Mouse (Mus musculus): Measurements from ENCODE around the gene Polr3f. TPM values are rescaled to one million over a fixed set of nuclear protein-coding genes. Genes with fewer than 3 reads are reported as not detected.
A peak's percentile ranks its signal among the peaks of the same experiment; 100 is the strongest.

Gene Polr3f
- 10 to 100 TPM; 11.4 to 12.0 TPM for total RNA-seq (2021)

DNA sequence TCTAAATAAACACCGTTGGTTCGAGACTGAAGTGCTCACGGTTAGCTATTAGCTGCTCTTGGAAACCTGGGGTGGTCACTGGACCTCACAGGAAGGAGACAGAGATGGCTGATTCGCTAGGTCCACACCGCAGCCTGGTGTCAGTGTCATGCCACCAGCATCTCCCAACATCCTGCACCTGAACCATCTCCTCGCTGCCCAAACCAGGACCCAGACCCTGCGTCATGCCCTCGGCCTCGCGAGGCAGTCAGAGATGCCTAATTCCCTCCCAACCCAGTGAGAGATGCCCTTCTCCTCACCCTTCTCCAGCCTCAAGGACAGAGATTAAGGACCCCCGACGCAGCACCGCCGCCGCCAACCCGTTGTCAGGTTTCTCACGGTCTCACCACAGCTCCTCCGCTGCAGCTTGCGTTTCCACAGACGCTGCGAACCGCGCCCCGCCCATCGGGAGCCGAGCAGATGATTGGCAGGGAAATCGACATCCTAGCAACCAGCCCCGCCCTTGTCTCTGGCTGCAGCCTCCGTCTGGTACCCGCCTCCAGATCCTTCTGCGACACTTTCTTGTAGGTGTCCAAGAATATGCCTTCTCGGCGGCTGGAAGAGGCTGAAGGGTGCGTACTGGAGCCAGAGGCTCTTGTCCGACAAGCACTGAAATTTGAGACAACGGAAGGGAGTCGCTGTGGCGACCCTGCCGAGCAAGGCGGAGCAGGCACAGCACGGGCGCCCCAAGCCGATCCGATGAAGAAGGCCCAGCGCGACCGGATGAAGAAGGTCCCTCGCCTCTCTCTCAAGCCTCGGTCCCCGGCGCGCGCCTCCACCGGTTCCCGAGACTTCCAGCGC is at the start of gene Polr3f, which contains the start of gene Dzank1:
Gene Polr3f, plus strand, starts transcription at position 738 of the 840 bp plus-strand sequence.
Gene Dzank1, minus strand, starts transcription at position 434 of the 840 bp plus-strand sequence.
- intact Hi-C loops (cut with DNase I) = loop anchor here (2.0 to 5.0 kb wide), 2 partner anchors 30 to 65 kb away; partner anchors contain the start of genes Sec23b and Smim26
- DNase-seq = peak; percentile 95 to 98

DNA sequence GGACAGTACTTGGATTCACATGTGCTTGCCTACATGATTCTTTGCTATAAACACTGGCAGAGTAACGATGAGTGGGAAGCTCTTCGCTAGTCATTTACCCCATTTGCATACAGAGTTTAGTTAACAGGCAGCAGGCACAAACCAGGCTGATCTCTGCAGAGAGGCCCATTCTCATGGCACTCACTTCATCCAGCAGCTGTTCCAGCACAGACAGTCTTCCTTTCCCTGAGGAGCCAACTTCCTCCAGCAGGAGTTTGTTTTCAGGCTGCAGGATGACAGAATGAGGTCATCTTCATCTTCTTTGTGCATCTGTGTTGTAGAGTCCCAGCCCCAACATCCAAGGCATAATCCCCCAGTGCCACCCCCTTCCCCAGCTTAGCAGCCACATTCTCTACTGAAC is 48.1 kb upstream of the Polr3f start:
- peak in 1 of 2 experiments; percentile 14 for DNase-seq
- intact Hi-C loops (cut with DNase I) = no loop called here

DNA sequence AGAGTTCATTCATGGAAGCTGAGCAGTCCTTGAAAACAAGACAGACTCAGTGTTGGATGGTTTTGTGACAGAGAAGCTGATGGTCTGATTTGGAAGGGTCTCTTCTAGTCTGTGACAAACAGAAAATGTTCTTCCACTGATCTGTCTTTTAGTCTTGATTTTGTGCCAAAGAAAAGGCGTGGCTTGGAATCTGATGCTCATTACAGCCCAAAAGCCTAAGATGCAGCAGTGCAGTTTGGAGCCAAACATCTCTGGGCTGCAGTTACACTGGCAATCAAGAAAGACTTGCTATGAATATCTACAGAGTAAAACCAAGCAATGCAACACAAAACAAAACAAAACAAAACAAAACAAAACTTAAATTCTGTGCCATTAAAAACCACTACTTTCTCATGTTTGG is 43.4 kb upstream of the Polr3f start:
- intact Hi-C loops (cut with DNase I) = no loop called here
- peak in 1 of 2 experiments; percentile 21 for DNase-seq

DNA sequence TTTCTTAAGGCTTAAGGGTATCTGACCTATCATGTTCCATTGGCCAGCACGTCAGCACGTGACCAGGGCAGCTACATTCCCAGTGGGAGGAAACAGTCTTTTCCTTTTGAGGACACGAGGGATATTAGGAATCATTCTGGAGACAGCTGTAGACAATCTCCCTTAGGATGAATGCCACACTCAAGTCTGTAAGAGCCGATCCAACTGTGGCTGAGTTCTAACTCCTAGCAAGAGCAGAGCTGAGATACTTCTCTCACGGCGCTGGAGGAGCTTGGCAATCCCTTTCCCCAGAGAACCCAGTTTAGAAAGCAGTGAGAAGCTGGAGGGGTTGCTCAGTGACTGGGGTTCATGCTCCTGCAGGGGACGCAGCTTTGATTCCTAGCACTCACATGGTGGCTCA is 42.1 kb upstream of the Polr3f start:
- intact Hi-C loops (cut with DNase I) = no loop called here
- DNase-seq = no peak

DNA sequence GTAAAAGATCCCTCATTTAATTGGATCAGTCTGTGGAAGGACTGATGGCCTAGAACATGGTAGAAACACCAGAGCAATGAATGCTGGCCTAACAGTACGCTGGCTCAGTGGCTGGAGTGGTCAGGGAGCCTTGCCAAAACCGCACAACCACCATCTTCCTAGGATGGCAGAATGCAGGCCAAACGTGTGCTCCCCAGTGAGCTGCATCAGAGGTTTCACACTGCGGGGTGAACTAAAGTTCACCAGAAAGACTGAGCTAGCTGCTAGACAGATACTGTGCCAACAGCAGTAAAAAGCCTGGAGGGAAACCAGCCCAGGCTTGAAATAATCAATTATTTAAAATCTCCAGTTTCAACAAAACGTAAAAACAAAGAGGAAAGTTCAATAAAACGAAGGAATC is 40.0 kb upstream of the Polr3f start:
- intact Hi-C loops (cut with DNase I) = no loop called here
- no peak for DNase-seq

DNA sequence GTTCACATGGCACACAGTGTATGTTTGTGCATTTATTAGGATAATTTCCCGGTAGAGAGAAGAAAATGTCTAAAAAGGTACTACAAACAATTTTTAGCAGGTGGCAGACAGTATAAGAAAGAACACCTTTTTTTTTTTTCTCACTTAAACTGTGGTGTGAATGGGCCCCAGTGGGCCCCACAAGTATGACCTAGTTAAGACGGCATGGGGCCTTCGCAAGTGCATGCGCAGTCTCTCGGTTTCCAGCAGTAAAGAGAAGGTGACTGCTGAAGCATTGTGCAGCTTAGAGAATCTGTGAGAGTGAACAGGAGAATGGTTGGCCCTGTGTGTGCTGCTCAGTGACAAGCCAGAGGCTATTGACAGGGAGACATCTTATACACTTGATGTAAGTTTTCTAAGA is 38.2 kb upstream of the Polr3f start:
- no peak for DNase-seq
- intact Hi-C loops (cut with DNase I) = no loop called here

DNA sequence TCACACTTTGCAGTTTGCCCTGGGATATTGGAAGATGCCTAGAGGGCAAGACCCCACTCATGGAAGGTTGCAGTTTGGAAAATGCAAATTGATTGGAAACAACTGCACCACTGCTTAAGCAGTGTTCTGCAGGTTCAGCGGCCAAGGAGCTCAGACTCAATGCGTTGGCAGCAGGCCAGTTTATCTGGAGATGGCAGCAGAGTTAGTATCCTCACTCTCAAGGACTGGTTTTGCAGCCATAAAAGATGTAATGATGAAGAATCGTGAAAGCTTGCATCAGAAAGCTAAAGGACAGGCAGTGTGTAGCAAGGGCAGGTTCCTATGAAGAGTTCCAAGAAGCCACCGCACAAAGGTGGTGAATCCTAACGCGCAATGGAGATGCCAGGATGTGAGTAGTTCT is 25.4 kb upstream of the Polr3f start:
- intact Hi-C loops (cut with DNase I) = no loop called here
- DNase-seq = no peak

DNA sequence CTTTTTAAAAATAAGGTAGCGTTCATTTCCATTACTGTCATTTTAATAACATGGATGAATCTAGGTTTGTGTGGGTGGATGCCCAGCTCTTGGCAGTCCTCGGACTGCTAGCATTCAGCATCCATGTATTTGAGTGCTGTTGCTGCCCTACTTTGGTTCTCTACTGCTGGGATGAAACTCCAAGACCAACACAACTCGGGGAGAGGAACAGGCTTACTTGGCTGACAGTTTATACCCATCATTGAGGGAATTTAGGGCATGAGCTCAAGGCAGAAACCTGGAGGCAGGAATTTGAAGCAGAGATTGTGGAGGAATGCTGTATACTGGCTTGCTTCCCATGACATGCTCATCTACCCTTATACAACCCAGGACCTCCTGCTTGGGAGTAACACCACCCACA is 12.9 kb upstream of the Polr3f start:
- intact Hi-C loops (cut with DNase I) = no loop called here
- DNase-seq = no peak

DNA sequence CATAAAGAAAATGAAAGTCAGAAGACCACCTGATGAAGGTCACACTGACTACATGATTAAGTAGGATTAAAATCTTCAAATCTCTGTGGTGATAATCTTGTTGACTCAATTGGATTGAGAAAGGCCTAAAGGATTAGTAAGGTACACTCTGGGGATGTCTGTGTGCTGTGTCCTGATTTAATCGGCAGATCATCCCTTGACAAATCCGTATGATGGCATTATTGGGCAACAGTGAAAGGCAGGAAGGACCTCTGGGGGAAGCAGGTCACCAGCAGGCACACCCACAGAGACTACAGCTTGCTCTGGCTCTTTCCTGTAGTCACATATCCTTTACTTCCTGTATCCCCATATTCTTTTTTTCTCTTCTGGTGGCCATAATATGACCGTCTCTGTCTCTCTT is 7.7 kb upstream of the Polr3f start:
- no peak for DNase-seq
- intact Hi-C loops (cut with DNase I) = no loop called here

DNA sequence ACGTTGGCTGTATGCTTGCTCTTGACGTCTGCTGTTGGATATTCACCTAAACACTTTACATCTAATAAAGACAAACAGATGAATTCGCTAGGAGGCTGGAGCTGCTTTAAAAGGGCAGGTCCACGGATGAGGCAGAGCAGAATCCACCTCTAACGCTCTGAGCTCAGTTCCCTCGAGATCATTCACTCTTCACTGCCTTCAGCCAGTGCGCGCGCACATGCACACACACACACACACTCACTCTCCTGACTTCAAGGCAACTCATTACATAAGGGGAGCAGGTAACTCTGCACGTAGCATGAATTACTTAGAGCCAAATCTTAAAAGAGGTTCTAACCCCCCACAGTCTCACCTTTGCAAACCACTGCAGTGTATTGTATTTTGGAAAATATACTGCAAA is 1.7 kb upstream of the Polr3f start:
- intact Hi-C loops (cut with DNase I) = loop anchor here (2.0 to 5.0 kb wide), 2 partner anchors 31 to 66 kb away; partner anchors contain the start of genes Sec23b and Smim26
- no peak for DNase-seq

DNA sequence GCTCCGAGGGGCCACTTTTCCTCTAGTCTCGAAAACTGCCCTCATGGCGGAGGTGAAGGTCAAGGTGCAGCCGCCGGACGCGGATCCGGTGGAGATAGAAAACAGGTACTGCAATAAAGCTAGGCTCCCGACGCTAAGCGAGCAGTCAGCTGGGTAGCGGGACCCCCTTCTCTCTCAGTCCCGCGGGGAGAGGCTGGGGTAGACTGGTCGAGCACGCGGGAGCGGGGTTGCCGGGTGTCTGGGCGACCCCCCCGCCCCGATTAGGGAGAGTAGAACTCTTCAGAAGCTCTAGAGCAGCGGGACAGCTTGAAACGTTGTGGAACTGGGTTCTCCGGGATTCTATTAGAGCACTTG is 280 bp downstream of the Polr3f start:
- no peak for DNase-seq
- intact Hi-C loops (cut with DNase I) = loop anchor here (2.0 to 5.0 kb wide), 3 partner anchors 23 to 65 kb away; partner anchors contain the start of genes Rbbp9, Sec23b and Smim26

DNA sequence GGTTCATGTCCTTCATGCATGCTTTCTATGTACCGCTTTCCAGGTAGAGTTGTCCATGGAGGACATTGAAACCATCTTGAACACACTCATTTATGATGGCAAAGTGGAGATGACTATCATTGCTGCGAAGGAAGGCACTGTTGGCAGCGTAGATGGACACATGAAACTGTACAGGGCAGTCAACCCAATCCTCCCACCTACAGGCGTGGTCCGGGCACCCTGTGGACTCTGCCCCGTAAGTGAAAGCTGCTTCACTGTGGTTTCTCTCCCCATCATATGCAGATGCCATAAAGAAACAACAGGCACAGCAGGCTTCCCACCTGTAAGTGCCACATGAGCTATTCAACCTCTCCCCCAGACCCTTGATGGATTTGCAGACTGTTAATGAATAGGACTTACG is 9.6 kb downstream of the Polr3f start:
- intact Hi-C loops (cut with DNase I) = loop anchor here (10.0 kb wide), 1 partner anchor 162 kb away; no protein-coding TSS in a partner anchor
- DNase-seq = no peak

DNA sequence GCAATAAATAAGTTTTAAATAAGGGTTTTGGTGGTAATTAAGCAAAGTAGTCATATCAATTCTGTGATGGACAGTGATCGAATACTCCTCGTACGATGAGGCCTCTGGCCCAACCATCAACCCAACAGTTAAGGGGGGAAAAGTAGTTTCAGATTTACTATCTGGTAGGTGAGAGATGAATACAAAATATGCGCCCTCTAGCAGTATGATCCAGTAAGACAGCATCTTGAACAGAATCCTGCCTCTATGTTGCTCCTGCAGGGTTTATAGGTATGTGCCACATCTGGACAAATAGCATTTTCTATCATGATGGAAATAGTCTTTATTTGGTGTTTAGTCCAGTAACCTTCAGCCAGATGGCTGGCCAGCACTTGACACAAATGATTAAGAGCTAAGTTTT is 13.7 kb downstream of the Polr3f start:
- DNase-seq = no peak
- intact Hi-C loops (cut with DNase I) = no loop called here

DNA sequence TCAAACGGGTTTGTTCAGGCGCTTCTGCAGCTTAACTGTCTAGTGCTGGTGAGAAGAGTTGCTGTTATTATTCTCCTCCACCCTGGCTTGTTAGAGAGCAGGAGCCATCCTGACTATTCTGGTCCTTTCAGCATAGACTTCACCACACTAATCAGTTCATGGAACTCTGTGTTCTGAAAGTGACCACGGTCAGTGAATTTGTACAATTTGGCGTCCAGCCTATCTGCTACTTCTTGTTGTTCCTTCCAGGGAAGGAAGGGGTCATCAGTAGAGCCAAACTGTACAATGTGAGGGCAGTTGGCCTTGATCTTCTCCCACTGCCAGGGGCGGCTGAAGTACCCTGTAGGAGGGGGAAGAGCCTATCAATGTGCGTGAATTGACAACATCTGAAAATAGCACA is 16.2 kb downstream of the Polr3f start:
- intact Hi-C loops (cut with DNase I) = no loop called here
- DNase-seq = no peak

DNA sequence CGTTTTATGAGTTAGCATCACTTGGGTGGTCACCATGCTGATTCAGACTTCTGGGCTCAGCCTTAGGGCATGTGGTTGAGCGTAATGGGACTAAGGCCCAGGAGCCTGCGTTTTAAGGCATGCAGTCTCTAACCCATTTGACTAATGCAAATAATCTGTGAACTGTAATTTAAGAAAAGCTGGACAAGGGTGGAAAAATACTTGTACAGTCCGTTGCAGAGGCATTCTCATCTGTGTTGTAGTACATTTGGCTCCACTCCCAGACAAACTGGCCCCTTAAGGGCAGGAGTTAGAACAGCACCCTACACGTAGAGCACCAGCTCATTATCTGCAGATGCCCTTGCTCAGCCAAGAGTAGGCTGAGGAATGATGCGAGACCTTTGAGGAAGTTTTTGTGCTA is 17.1 kb downstream of the Polr3f start:
- no peak for DNase-seq
- intact Hi-C loops (cut with DNase I) = no loop called here

DNA sequence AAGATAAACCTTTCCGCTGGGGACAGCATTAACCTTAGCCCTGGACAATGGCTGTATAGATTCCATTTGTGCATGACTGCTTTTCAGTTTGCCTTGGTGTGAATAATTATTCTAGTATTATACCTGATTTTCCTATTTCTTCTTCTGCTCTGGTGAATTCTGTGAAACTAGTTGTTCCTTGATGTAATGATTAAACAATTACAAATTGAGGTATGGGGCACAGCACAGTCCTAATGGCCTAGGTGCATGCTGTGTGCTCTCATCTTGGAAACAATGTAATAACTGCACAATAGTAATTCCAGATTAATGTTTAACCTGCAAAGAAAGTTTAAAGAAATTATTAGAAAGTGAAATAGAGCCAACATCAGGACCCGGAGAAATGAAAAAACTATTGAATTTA is 17.5 kb downstream of the Polr3f start:
- DNase-seq = no peak
- intact Hi-C loops (cut with DNase I) = no loop called here

DNA sequence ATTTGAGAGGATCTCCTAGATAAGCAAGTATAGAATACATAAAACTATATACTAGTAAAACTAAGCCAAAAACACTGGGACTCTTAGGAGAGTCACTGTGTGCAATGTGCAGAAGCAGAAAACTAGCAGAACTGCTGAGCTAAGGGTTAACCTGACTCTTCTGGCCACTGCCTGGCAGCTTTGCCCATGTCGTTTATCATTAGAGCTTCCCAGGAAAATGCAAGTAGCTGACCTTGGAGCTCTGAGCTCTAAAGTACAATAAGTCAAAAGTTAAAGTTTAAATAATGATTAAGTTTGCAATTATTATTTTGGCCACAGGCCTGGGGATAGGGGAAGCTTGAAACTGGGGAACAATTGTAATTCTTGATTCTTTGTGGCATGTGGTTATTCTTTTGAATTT is 18.0 kb downstream of the Polr3f start:
- no peak for DNase-seq
- intact Hi-C loops (cut with DNase I) = no loop called here

DNA sequence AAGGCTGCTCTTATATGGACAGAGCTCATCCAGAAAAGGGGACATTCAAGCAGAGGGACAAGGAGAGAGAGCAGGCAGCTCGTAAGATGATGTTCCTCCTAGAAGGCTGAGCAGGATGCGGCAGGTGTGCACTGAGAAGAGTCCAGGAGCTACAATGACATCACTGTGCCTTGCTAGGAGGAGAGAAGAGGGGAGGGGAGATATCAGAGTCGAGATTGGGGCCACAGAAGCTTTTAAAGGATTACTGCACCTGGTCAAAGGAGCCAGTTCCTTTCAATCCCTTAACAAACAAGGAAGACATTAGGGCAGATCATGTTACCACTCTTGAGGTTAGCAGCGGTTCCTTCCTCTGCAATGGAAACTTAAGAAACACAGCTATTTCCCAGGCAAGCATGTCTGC is 20.0 kb downstream of the Polr3f start:
- intact Hi-C loops (cut with DNase I) = no loop called here
- no peak for DNase-seq

DNA sequence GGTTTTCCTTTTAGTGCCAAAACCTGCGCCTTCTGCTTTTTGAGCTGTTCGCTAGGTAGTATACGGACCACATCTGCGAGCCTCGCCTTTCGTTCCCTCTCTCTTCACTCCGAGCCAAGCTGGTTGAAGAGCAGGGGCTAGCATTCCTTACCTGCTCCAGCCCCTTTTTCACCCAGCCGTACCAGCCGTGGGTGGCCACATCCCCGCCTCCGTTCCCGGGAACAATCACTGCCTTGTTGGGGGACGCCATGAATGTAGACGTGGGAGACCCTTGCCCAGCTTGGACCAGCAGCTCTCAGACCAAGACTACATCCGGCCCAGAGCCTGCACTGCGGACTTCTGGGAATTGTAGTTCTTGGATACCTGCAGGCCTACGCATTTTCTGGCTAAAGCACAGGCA is 23.0 kb downstream of the Polr3f start, which contains the start of gene Rbbp9:
Gene Rbbp9, minus strand, starts transcription at position 341 of the 400 bp plus-strand sequence.
- intact Hi-C loops (cut with DNase I) = loop anchor here (2.0 to 5.0 kb wide), 3 partner anchors 22 to 93 kb away; partner anchors contain the start of gene Smim26

DNA sequence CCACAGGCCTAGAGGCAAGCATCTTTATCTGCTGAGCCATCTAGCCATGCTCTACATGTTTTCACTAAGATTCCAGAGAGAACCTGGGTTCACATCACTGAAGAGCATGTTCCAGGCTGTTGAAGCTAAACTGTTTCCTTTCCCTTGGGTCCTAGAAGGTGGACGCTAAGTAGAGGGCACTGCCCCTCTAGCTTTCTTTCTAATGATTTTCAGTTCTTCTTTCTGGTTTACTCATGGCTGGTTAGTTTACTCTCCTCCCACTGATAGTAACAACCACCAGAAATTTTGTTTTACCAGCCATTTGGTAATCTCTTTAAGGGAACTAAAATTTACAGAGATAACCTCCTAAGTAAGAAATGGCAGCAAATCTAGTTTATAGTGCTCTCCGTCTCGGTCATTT is 26.4 kb downstream of the Polr3f start:
- intact Hi-C loops (cut with DNase I) = loop anchor here (5.0 kb wide), 1 partner anchor 97 kb away; no protein-coding TSS in a partner anchor
- no peak for DNase-seq

More for the DNA sequence above, 23.0 kb downstream of the Polr3f start, which contains the start of gene Rbbp9:
- DNase-seq = peak; percentile 53 to 64

DNA sequence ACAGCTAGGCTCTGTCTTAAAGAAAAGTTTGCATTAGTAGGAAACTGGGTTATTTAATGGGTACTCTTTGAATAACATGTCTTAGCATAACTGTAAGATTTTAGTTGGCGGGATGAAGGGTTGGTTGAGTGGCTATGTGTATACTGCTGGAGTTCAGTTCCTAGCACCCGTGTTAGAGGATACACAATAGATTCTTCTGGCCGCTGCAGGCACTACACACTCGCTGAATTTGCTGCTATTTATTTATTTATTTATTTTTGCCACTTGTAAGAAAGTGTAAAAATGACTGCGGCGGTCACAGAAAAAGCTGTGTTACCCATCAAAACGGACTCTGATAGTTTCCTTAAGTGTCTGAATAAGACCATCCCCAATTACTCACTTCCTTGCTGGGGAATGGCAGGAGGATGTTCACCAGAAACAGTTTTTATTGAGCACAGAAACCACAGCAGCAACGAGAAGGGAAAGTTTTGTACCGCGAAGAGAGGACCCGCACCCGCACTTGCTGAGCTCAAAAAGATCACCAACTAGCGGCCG is 27.8 kb downstream of the Polr3f start:
- no peak for DNase-seq
- intact Hi-C loops (cut with DNase I) = loop anchor here (5.0 kb wide), 1 partner anchor 188 kb away; the partner anchor contains the start of genes Kat14 and Pet117
